Comparison of ENCODE assay signal across 26 mouse cellular contexts in genomic region chr17:93390256-93390655, GRCm38 (mm10).
DNase-seq lines count a peak whose midpoint lies in the region; ATAC-seq lines count a peak whose summit lies in the region.
"Had no signal": no experiment of that assay in that cellular context is flagged by ENCODE, and none has a peak within 500 bp of the region (broad histone marks: within the 10 kb centered on the region; RNA-seq: fewer than 3 reads in every experiment).

No protein-coding gene starts in this region.

- 61% methylated on average over 3 of the region's 3 CpGs for WGBS in midbrain, embryonic 13.5 days
- 87% methylated on average over 3 of the region's 3 CpGs for WGBS in midbrain, embryonic 11.5 days
- 53% methylated on average over 3 of the region's 3 CpGs for WGBS in hindbrain, embryonic 15.5 days
- 52% methylated on average over 3 of the region's 3 CpGs for WGBS in midbrain, embryonic 14.5 days
- WGBS in neural tube, embryonic 15.5 days: 54% methylated on average over 3 of the region's 3 CpGs

- H3K9me3 ChIP-seq in midbrain, embryonic 13.5 days: no peaks in the 10 kb centered on the region
- no peaks in the 10 kb centered on the region for H3K9me3 ChIP-seq in midbrain, embryonic 11.5 days (ENCODE audit: control insufficient read depth, low read length)
- no peaks in the 10 kb centered on the region for H3K9me3 ChIP-seq in hindbrain, embryonic 15.5 days
- H3K9me3 ChIP-seq in midbrain, embryonic 14.5 days (ENCODE audit: control insufficient read depth, low read length): no peaks in the 10 kb centered on the region
- no peaks in the 10 kb centered on the region for H3K9me3 ChIP-seq in neural tube, embryonic 15.5 days (replicated peaks)
- H3K9me3 ChIP-seq: embryonic facial prominence, embryonic 12.5 days; forebrain, embryonic 15.5 days; heart, embryonic 13.5 days; intestine, embryonic 15.5 days; limb, embryonic 13.5 days had no signal

- peak; percentile 85 for ATAC-seq in midbrain, embryonic 13.5 days
- no peak for ATAC-seq in midbrain, embryonic 11.5 days (ENCODE audit: low FRiP score)
- peak; percentile 74 for ATAC-seq in hindbrain, embryonic 15.5 days (ENCODE audit: low FRiP score, low read depth)
- ATAC-seq in midbrain, embryonic 14.5 days (ENCODE audit: low FRiP score, low TSS enrichment): peak; percentile 86
- ATAC-seq in neural tube, embryonic 15.5 days (ENCODE audit: low FRiP score): peak; percentile 61
- ATAC-seq: forebrain, embryonic 15.5 days; intestine, embryonic 15.5 days had no signal

- no peak overlapping the region for H3K4me3 ChIP-seq in midbrain, embryonic 13.5 days (replicated peaks)
- H3K4me3 ChIP-seq in midbrain, embryonic 11.5 days (ENCODE audit: low read depth, low read length): no peak overlapping the region
- H3K4me3 ChIP-seq in hindbrain, embryonic 15.5 days: no peak overlapping the region
- H3K4me3 ChIP-seq in midbrain, embryonic 14.5 days (replicated peaks; ENCODE audit: low read depth, low read length): no peak overlapping the region
- no peak overlapping the region for H3K4me3 ChIP-seq in neural tube, embryonic 15.5 days (replicated peaks)
- H3K4me3 ChIP-seq: embryonic facial prominence, embryonic 12.5 days; forebrain, embryonic 15.5 days; heart, embryonic 13.5 days; intestine, embryonic 15.5 days; limb, embryonic 13.5 days; megakaryocyte, embryonic 14.5 days had no signal

- H3K4me1 ChIP-seq in midbrain, embryonic 13.5 days (replicated peaks): no peaks in the 10 kb centered on the region
- no peaks in the 10 kb centered on the region for H3K4me1 ChIP-seq in midbrain, embryonic 11.5 days (ENCODE audit: control insufficient read depth, insufficient read depth, low read length)
- no peaks in the 10 kb centered on the region for H3K4me1 ChIP-seq in hindbrain, embryonic 15.5 days (replicated peaks)
- H3K4me1 ChIP-seq in midbrain, embryonic 14.5 days (ENCODE audit: control insufficient read depth, insufficient read depth, low read length): no peaks in the 10 kb centered on the region
- H3K4me1 ChIP-seq in neural tube, embryonic 15.5 days: no peaks in the 10 kb centered on the region
- H3K4me1 ChIP-seq: embryonic facial prominence, embryonic 12.5 days; forebrain, embryonic 15.5 days; heart, embryonic 13.5 days; intestine, embryonic 15.5 days; limb, embryonic 13.5 days; megakaryocyte, embryonic 14.5 days had no signal

- no peak overlapping the region for H3K27ac ChIP-seq in midbrain, embryonic 13.5 days
- H3K27ac ChIP-seq in midbrain, embryonic 11.5 days (ENCODE audit: low read depth, low read length): no peak overlapping the region
- H3K27ac ChIP-seq in hindbrain, embryonic 15.5 days (replicated peaks): no peak overlapping the region
- no peak overlapping the region for H3K27ac ChIP-seq in midbrain, embryonic 14.5 days (replicated peaks; ENCODE audit: low read depth, low read length)
- H3K27ac ChIP-seq in neural tube, embryonic 15.5 days (replicated peaks): no peak overlapping the region
- H3K27ac ChIP-seq: embryonic facial prominence, embryonic 12.5 days; forebrain, embryonic 15.5 days; heart, embryonic 13.5 days; intestine, embryonic 15.5 days; limb, embryonic 13.5 days had no signal

- DNase-seq in midbrain, embryonic 11.5 days (ENCODE audit: low spot score, missing footprints): no peak
- DNase-seq in midbrain, embryonic 14.5 days: peak; percentile 68
- no peak for DNase-seq in frontal cortex, postnatal 36 days (ENCODE audit: low spot score in 2 of 2)
- no peak for DNase-seq in embryo, embryonic 9.5 days (ENCODE audit: extremely low spot score)
- DNase-seq: adrenal gland, adult 2 months; adrenal gland, postnatal 36 days; B cell, adult 2 months; cerebellum, adult 8-10 months; cerebellum, postnatal 36 days; gastrocnemius, postnatal 10 days; heart, postnatal 10 days; kidney, adult 2 months; kidney, postnatal 4 days; lung, postnatal 4 days; spleen, adult 18-20 months; thymus, postnatal 14 days had no signal

- no peak overlapping the region for H3K4me2 ChIP-seq in midbrain, embryonic 13.5 days (replicated peaks)
- no peak overlapping the region for H3K4me2 ChIP-seq in midbrain, embryonic 11.5 days
- no peak overlapping the region for H3K4me2 ChIP-seq in hindbrain, embryonic 15.5 days
- no peak overlapping the region for H3K4me2 ChIP-seq in midbrain, embryonic 14.5 days (ENCODE audit: low read length)
- H3K4me2 ChIP-seq in neural tube, embryonic 15.5 days: no peak overlapping the region
- H3K4me2 ChIP-seq: embryonic facial prominence, embryonic 12.5 days; forebrain, embryonic 15.5 days; heart, embryonic 13.5 days; intestine, embryonic 15.5 days; limb, embryonic 13.5 days; liver, embryonic 11.5 days had no signal

- H3K9ac ChIP-seq in midbrain, embryonic 13.5 days (replicated peaks): no peak overlapping the region
- no peak overlapping the region for H3K9ac ChIP-seq in midbrain, embryonic 11.5 days (ENCODE audit: low read length)
- no peak overlapping the region for H3K9ac ChIP-seq in hindbrain, embryonic 15.5 days
- no peak overlapping the region for H3K9ac ChIP-seq in midbrain, embryonic 14.5 days (replicated peaks; ENCODE audit: low read length)
- no peak overlapping the region for H3K9ac ChIP-seq in neural tube, embryonic 15.5 days (replicated peaks)
- H3K9ac ChIP-seq: embryonic facial prominence, embryonic 12.5 days; forebrain, embryonic 15.5 days; heart, embryonic 13.5 days; intestine, embryonic 15.5 days; limb, embryonic 13.5 days had no signal

- no peaks in the 10 kb centered on the region for H3K27me3 ChIP-seq in midbrain, embryonic 13.5 days
- no peaks in the 10 kb centered on the region for H3K27me3 ChIP-seq in midbrain, embryonic 11.5 days (ENCODE audit: control insufficient read depth, insufficient read depth, low read length)
- H3K27me3 ChIP-seq in hindbrain, embryonic 15.5 days: no peaks in the 10 kb centered on the region
- no peaks in the 10 kb centered on the region for H3K27me3 ChIP-seq in midbrain, embryonic 14.5 days (ENCODE audit: control insufficient read depth, insufficient read depth, low read length)
- no peaks in the 10 kb centered on the region for H3K27me3 ChIP-seq in neural tube, embryonic 15.5 days (replicated peaks)
- H3K27me3 ChIP-seq: embryonic facial prominence, embryonic 12.5 days; forebrain, embryonic 15.5 days; heart, embryonic 13.5 days; intestine, embryonic 15.5 days; limb, embryonic 13.5 days; megakaryocyte, embryonic 14.5 days had no signal

- H3K36me3 ChIP-seq in midbrain, embryonic 13.5 days: no peaks in the 10 kb centered on the region
- no peaks in the 10 kb centered on the region for H3K36me3 ChIP-seq in midbrain, embryonic 11.5 days (ENCODE audit: control insufficient read depth, insufficient read depth, low read length)
- no peaks in the 10 kb centered on the region for H3K36me3 ChIP-seq in hindbrain, embryonic 15.5 days
- no peaks in the 10 kb centered on the region for H3K36me3 ChIP-seq in midbrain, embryonic 14.5 days (ENCODE audit: control insufficient read depth, insufficient read depth, low read length)
- H3K36me3 ChIP-seq in neural tube, embryonic 15.5 days: no peaks in the 10 kb centered on the region
- H3K36me3 ChIP-seq: embryonic facial prominence, embryonic 12.5 days; forebrain, embryonic 15.5 days; heart, embryonic 13.5 days; intestine, embryonic 15.5 days; limb, embryonic 13.5 days had no signal
